Mouse (Mus musculus): ENCODE results near the gene Mapk3.

Gene Mapk3

GRCm38 (mm10) chr7:126806956-126807355, 47.6 kb downstream of the Mapk3 start:
- no peak for DNase-seq

- no peak for DNase-seq
Measured at GRCm38 (mm10) chr7:126807405-126807804, 48.0 kb downstream of the Mapk3 start.

DNA sequence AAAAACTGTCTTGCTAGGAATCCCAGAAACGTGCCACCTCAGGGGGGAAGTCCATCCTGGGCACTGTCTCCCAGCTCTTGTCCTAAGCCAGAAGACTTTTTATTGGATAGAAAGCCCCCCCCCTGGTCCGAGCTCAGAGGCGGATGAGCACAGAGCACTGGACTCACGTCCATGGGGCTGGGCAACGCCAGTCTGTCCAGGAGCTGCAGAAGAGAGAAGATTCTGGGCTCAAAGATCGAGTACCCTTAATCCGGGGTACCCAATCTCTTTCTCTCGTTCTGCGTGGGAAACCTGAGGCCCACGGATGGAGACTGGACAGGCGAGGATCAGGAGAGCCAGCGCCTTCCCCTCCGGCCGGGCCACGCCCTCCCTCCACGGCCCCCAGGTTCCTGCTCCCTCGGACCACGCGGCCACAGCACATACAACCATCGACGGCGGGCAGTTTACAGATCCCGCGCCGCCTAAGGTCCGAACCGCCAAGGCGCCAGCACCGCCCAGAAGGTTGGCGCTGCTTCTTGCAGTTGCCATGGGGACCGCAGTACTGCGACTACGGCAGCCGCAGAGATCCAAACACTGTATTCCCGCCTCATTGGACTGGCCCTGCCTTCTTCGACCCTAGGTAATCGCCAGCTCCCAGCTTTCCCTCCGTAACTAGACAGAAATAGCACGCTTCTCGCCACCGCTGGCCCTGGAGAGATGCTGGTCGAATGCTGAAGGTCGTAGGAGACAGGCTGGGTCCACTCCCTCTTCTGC, 49.5 kb downstream of the Mapk3 start:
- peak; percentile 90 for DNase-seq

- DNase-seq: no peak
Measured at GRCm38 (mm10) chr7:126809723-126810369, 50.4 kb downstream of the Mapk3 start.

Measured in cerebellum, adult 9-10 months (tissue).